10 mouse cellular contexts compared by ENCODE assay signal in the genomic region with DNA sequence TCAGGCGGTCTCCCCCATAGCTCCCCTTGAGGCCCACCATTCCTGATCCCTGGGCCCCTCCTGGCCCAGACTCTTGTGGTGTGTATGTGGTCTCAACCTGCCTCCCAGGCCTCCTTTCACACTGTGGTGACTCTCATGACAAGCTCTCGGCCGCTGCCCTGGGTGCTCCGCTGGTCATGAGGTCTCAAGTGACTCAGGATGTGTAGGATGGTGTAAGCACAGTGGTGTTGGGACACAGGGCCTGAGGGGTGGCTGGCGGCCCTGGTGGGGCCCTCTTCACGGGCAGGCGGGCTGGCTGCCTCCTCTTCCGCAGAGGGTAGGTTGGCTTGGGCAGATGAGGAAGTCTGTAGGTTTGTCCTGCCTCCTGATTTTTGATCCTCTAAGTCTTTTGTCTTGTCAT.
DNase-seq lines count a peak whose midpoint lies in the region; ATAC-seq and TF ChIP-seq lines count a peak whose summit lies in the region.
"Had no signal": no experiment of that assay in that cellular context is flagged by ENCODE, and none has a peak within 500 bp of the region (broad histone marks: within the 10 kb centered on the region; RNA-seq: fewer than 3 reads in every experiment).

No protein-coding gene starts in this region.

- no peak overlapping the region for H3K9ac ChIP-seq in liver, embryonic 16.5 days (ENCODE audit: low read depth, low read length)
- H3K9ac ChIP-seq in hindbrain, embryonic 13.5 days, result no peak overlapping the region

- no peaks in the 10 kb centered on the region for H3K27me3 ChIP-seq in cerebellum, adult 2 months (ENCODE audit: control insufficient read depth, insufficient read depth, low read length)
- H3K27me3 ChIP-seq in Patski, result no peaks in the 10 kb centered on the region
- no peaks in the 10 kb centered on the region for H3K27me3 ChIP-seq in liver, embryonic 16.5 days (ENCODE audit: control insufficient read depth, insufficient read depth, low read depth, low read length)
- H3K27me3 ChIP-seq in hindbrain, embryonic 13.5 days, result no peaks in the 10 kb centered on the region

- no peak overlapping the region for H3K27ac ChIP-seq in cerebellum, adult 2 months (ENCODE audit: insufficient read depth, low read length)
- H3K27ac ChIP-seq in liver, embryonic 16.5 days (ENCODE audit: low read length), result 0 out of 2 replicates have a peak overlapping the region, but pooled peaks have one; percentile 17
- no peak overlapping the region for H3K27ac ChIP-seq in hindbrain, embryonic 13.5 days

- POLR2A ChIA-PET in Patski (lab: Charles Lee), result interaction anchor here (0.6 to 1.5 kb wide), 2 partner anchors 22 to 82 kb away, joined by 3 to 4 read pairs; no protein-coding TSS in a partner anchor

- no peaks in the 10 kb centered on the region for H3K36me3 ChIP-seq in liver, embryonic 16.5 days (ENCODE audit: control insufficient read depth, insufficient read depth)
- peaks cover 11% of the 10 kb centered on the region for H3K36me3 ChIP-seq in hindbrain, embryonic 13.5 days

- H3K4me1 ChIP-seq in cerebellum, adult 2 months (ENCODE audit: control insufficient read depth, insufficient read depth, low read length), result no peaks in the 10 kb centered on the region
- no peaks in the 10 kb centered on the region for H3K4me1 ChIP-seq in liver, embryonic 16.5 days (ENCODE audit: control insufficient read depth, low read depth, low read length)
- H3K4me1 ChIP-seq in hindbrain, embryonic 13.5 days (replicated peaks), result no peaks in the 10 kb centered on the region

- TF ChIP-seq CTCF in cerebellum, adult 2 months (IDR thresholded peaks at IDR 0.05; ENCODE audit: borderline replicate concordance, insufficient read depth, low read depth, low read length), result no peak
- TF ChIP-seq CTCF in Patski (IDR thresholded peaks at IDR 0.05), result no peak

- 95% methylated on average over 8 of the region's 8 CpGs for WGBS in cerebellum, adult 2 months
- WGBS in liver, embryonic 16.5 days (ENCODE audit: insufficient replicate concordance), result 55% methylated on average over 8 of the region's 8 CpGs
- WGBS in hindbrain, embryonic 13.5 days, result 90% methylated on average over 8 of the region's 8 CpGs

- CTCF ChIA-PET in Patski (lab: Charles Lee), result interaction anchor here (1.3 to 1.6 kb wide), 3 partner anchors 9 to 18 kb away, joined by 3 to 5 read pairs (median 4); no protein-coding TSS in a partner anchor

- no peak for DNase-seq in cerebellum, adult 2 months
- no peak for DNase-seq in Patski (ENCODE audit: low read depth, low spot score)
- DNase-seq in monocyte, adult 2 months (ENCODE audit: low read depth in 1 of 2, low spot score in 2 of 2), result peak; percentile 56 to 61
- DNase-seq in right cerebral cortex, postnatal 10 days (ENCODE audit: low spot score in 2 of 2), result no peak
- DNase-seq in left cerebral cortex, postnatal 14 days (ENCODE audit: low spot score in 2 of 2), result no peak
- DNase-seq: embryo, embryonic 11 days; kidney, postnatal 25 days had no signal

- intact Hi-C loops in left cerebral cortex, postnatal 14 days (cut with DNase I), result no loop called here

- ATAC-seq in cerebellum, adult (ENCODE audit: insufficient number of reproducible peaks, low FRiP score, low TSS enrichment), result peak; percentile 33; the same call in 1 of the 2 replicates
- peak; percentile 71 for ATAC-seq in Patski
- ATAC-seq in liver, embryonic 16.5 days (ENCODE audit: low read depth), result peak; percentile 62
- ATAC-seq in hindbrain, embryonic 13.5 days (ENCODE audit: low FRiP score), result no peak

- in situ Hi-C loops in Patski (cut with MboI; ENCODE audit: low pct_unique_long_range_greater_than_20kb), result no loop called here

- no peak for TF ChIP-seq POLR2A in cerebellum, adult 2 months (IDR thresholded peaks at IDR 0.05; ENCODE audit: borderline replicate concordance, insufficient read depth, low read length)

- no peaks in the 10 kb centered on the region for H3K9me3 ChIP-seq in liver, embryonic 16.5 days (replicated peaks; ENCODE audit: control insufficient read depth, low read length)
- no peaks in the 10 kb centered on the region for H3K9me3 ChIP-seq in hindbrain, embryonic 13.5 days

- no peak overlapping the region for H3K4me2 ChIP-seq in liver, embryonic 16.5 days (ENCODE audit: low read depth, low read length)
- H3K4me2 ChIP-seq in hindbrain, embryonic 13.5 days, result no peak overlapping the region

- H3K4me3 ChIP-seq in cerebellum, adult 2 months (replicated peaks; ENCODE audit: insufficient read depth, low read depth, low read length), result no peak overlapping the region
- no peak overlapping the region for H3K4me3 ChIP-seq in liver, embryonic 16.5 days (ENCODE audit: low read depth, low read length)
- H3K4me3 ChIP-seq in hindbrain, embryonic 13.5 days, result no peak overlapping the region

Comparison
In these comparisons a context has a peak if more than half of its experiments do, and no peak if none do; other contexts are left out.
1. DNase-seq: peak in monocyte, adult 2 months (2 of 2); none in cerebellum, adult 2 months (0 of 2), Patski (single experiment), right cerebral cortex, postnatal 10 days (0 of 2) and left cerebral cortex, postnatal 14 days (0 of 2).